Mouse (Mus musculus) neural tube, embryonic 11.5 days (tissue): ENCODE data around the gene Klhdc1. TPM values are rescaled to one million over a fixed set of nuclear protein-coding genes. Genes with fewer than 3 reads are reported as not detected.
A peak's percentile ranks its signal among the peaks of the same experiment; 100 is the strongest.

Experiments used
- ATAC-seq: fragments of 200-750 bp; cut with Nextera tagmentation; 2 replicates; pipeline ENCODE4 v1.8.0; 2017; ENCODE audit warnings: moderate number of reproducible peaks, mild to moderate bottlenecking, moderate TSS enrichment, moderate library complexity; ENCODE audit not compliant: insufficient read depth, low FRiP score, low TSS enrichment
- DNase-seq: peaks from one replicate; pipeline ENCODE4 v3.0.0-alpha.2; 2015; ENCODE audit warnings: low spot score
- H3K27ac ChIP-seq: fragments of 300-500 bp; sonication (generic); 2 replicates; pipeline ENCODE4 v1.5.1; 2014; ENCODE audit warnings: low read depth, mild to moderate bottlenecking, low read length
- H3K27me3 ChIP-seq: fragments of 300-500 bp; sonication (generic); 2 replicates; pipeline ENCODE4 v1.6.1; 2014; ENCODE audit warnings: mild to moderate bottlenecking, low read length, mixed read lengths; ENCODE audit not compliant: control insufficient read depth, insufficient read depth
- H3K36me3 ChIP-seq: fragments of 300-500 bp; sonication (generic); 2 replicates; pipeline ENCODE4 v1.6.1; 2014; ENCODE audit warnings: mild to moderate bottlenecking, low read length, moderate library complexity, mixed read lengths; ENCODE audit not compliant: control insufficient read depth, insufficient read depth
- H3K4me1 ChIP-seq: fragments of 300-500 bp; sonication (generic); 2 replicates; pipeline ENCODE4 v1.6.1; 2014; ENCODE audit warnings: low read length, mixed read lengths; ENCODE audit not compliant: control insufficient read depth, insufficient read depth
- H3K4me2 ChIP-seq: fragments of 300-500 bp; sonication (generic); 2 replicates; pipeline ENCODE4 v1.6.1; 2014; ENCODE audit warnings: low read depth, mild to moderate bottlenecking, moderate library complexity
- H3K4me3 ChIP-seq: fragments of 300-500 bp; sonication (generic); 2 replicates; pipeline ENCODE4 v1.5.1; 2014; ENCODE audit warnings: low read depth, low read length
- H3K9ac ChIP-seq: fragments of 300-500 bp; sonication (generic); 2 replicates; pipeline ENCODE4 v1.6.1; 2014; ENCODE audit warnings: mild to moderate bottlenecking, low read length
- H3K9me3 ChIP-seq: fragments of 300-500 bp; sonication (generic); 2 replicates; pipeline ENCODE4 v1.6.1; 2016; ENCODE audit warnings: low read length; ENCODE audit not compliant: control insufficient read depth
- WGBS: fragments of 180-500 bp; shearing (Covaris S2); extraction: QIAGEN DNeasy Blood & Tissue Kit; methylation state at CpG from one replicate; pipeline ENCODE4 v1.1.7; 2014; 5-methylcytosine and 5-hydroxymethylcytosine counted together
- polyA plus RNA-seq: library from polyadenylated mRNA; unstranded; fragments of >200 nt; fragmentation: Nextera tagmentation; extraction: Ambion mirVana; gene quantifications from 2 replicates; pipeline ENCODE4 v1.2.1, GENCODE M21; 2014

Gene Klhdc1
- polyA plus RNA-seq, 1 experiment from 2014 or later: 1.7 TPM

- Histone ChIP-seq H3K9ac (no peak overlapping the region), H3K4me2 (no peak overlapping the region), H3K27me3 (no peaks in the 10 kb centered on the region), H3K4me3 (no peak overlapping the region), H3K27ac (no peak overlapping the region), H3K36me3 (peaks cover 4% of the 10 kb centered on the region), H3K9me3 (no peaks in the 10 kb centered on the region), H3K4me1 (no peaks in the 10 kb centered on the region)
- ATAC-seq: no peak
- DNase-seq: no peak
Measured at GRCm38 (mm10) chr12:69318431-69318830, 77.5 kb downstream of the Klhdc1 start.

DNA sequence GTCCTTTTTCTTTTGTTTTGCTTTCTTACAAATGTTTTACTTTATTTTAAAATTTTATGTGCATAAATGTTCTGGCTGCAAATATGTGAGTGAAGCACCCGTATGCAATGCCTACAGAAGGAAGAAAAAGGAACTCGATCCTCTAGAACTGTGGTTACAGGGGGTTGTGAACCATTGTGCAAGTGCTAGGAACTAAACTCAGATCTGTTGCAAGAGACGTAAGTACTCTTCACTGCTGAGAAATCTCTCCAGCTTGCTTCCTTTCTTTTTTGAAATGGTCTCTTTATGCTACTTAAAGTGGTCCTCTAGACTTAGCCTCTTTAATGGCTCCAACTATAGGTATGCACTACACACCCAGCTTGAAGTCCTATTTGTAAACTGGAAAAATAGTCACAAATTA, 90.2 kb downstream of the Klhdc1 start:
- 94% methylated on average over 3 of the region's 3 CpGs for WGBS
- no peak for DNase-seq
- no peak overlapping the region for H3K4me2 ChIP-seq
- no peak for ATAC-seq
- H3K27ac ChIP-seq: no peak overlapping the region
- H3K27me3 ChIP-seq: no peaks in the 10 kb centered on the region
- H3K9me3 ChIP-seq: no peaks in the 10 kb centered on the region
- no peak overlapping the region for H3K4me3 ChIP-seq
- no peaks in the 10 kb centered on the region for H3K4me1 ChIP-seq
- peaks cover 7% of the 10 kb centered on the region for H3K36me3 ChIP-seq
- H3K9ac ChIP-seq: no peak overlapping the region

DNA sequence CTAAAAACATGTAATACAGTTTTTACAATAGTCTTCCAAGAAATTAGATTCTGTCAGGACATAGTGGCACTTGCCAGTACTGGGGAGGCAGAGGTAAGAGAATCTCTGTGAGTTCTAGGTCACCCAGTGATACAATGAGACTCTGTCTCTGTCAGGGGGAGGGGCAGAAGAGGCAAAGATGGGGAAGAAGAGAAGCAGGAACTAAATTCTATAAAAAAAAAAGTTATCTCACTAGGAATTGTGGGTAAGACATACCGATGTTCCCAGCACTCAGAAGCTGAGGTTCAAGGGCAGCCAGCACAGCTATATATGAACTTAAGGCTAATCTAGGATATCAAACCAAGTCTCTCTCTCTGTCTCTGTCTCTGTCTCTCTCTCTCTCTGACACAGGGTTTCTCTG, 91.2 kb downstream of the Klhdc1 start:
- Histone ChIP-seq H3K36me3 (peaks cover 7% of the 10 kb centered on the region), H3K9ac (no peak overlapping the region), H3K4me3 (no peak overlapping the region), H3K4me1 (no peaks in the 10 kb centered on the region), H3K9me3 (no peaks in the 10 kb centered on the region), H3K27me3 (no peaks in the 10 kb centered on the region), H3K4me2 (no peak overlapping the region), H3K27ac (no peak overlapping the region)
- no peak for DNase-seq
- WGBS: 100% methylated on average over 1 of the region's 1 CpGs
- no peak for ATAC-seq

- ATAC-seq (no peak), DNase-seq (peak; percentile 23)
- Histone ChIP-seq H3K4me3 (no peak overlapping the region), H3K9me3 (no peaks in the 10 kb centered on the region), H3K36me3 (peaks cover 4% of the 10 kb centered on the region; the same call in 1 of the 2 replicates), H3K27me3 (no peaks in the 10 kb centered on the region), H3K9ac (no peak overlapping the region), H3K4me2 (no peak overlapping the region), H3K27ac (no peak overlapping the region), H3K4me1 (no peaks in the 10 kb centered on the region)
- WGBS: 92% methylated on average over 2 of the region's 2 CpGs
Measured at GRCm38 (mm10) chr12:69333547-69333946, 92.6 kb downstream of the Klhdc1 start.

Other genes starting within 250 kb of the Klhdc1 start
- 1,261 and 1,342 TPM in 2 replicates for gene Rps29, start 82.0 kb upstream of the Klhdc1 start, polyA plus RNA-seq
- 23.6 and 25.8 TPM in 2 replicates for gene Lrr1, start 72.4 kb upstream of the Klhdc1 start, polyA plus RNA-seq
- gene Rpl36al, start 57.1 kb upstream of the Klhdc1 start, polyA plus RNA-seq: 442 and 491 TPM in 2 replicates
- 37.0 and 37.5 TPM in 2 replicates for gene Mgat2, start 57.0 kb upstream of the Klhdc1 start, polyA plus RNA-seq
- gene Gm49383, start 44.1 kb upstream of the Klhdc1 start, polyA plus RNA-seq: 29.9 and 36.3 TPM in 2 replicates
- gene Dnaaf2, start 42.7 kb upstream of the Klhdc1 start, polyA plus RNA-seq: 9.7 and 11.4 TPM in 2 replicates
- 31.9 and 32.1 TPM in 2 replicates for gene Gm49384, start 36.9 kb upstream of the Klhdc1 start, polyA plus RNA-seq
- 26.5 and 26.8 TPM in 2 replicates for gene Pole2, start 13.0 kb upstream of the Klhdc1 start, polyA plus RNA-seq
- gene Klhdc2, start 55.5 kb downstream of the Klhdc1 start, polyA plus RNA-seq: 251 and 253 TPM in 2 replicates
- gene Nemf, start 116.0 kb downstream of the Klhdc1 start, polyA plus RNA-seq: 80.3 and 82.1 TPM in 2 replicates
- 52.4 and 55.8 TPM in 2 replicates for gene Arf6, start 131.0 kb downstream of the Klhdc1 start, polyA plus RNA-seq
- 1.4 and 1.6 TPM in 2 replicates for gene Gm9887, start 131.3 kb downstream of the Klhdc1 start, polyA plus RNA-seq